Mouse (Mus musculus) neural tube, embryonic 11.5 days (tissue): Measurements from ENCODE around the gene Hook2. TPM values are rescaled to one million over a fixed set of nuclear protein-coding genes. Genes with fewer than 3 reads are reported as not detected.

Experiments used
- ATAC-seq: fragments of 200-750 bp; cut with Nextera tagmentation; 2 replicates; pipeline ENCODE4 v1.8.0; 2017; ENCODE audit warnings: moderate number of reproducible peaks, mild to moderate bottlenecking, moderate TSS enrichment, moderate library complexity; ENCODE audit not compliant: insufficient read depth, low FRiP score, low TSS enrichment
- DNase-seq: peaks from one replicate; pipeline ENCODE4 v3.0.0-alpha.2; 2015; ENCODE audit warnings: low spot score
- H3K27ac ChIP-seq: fragments of 300-500 bp; sonication (generic); 2 replicates; pipeline ENCODE4 v1.5.1; 2014; ENCODE audit warnings: low read depth, mild to moderate bottlenecking, low read length
- H3K27me3 ChIP-seq: fragments of 300-500 bp; sonication (generic); 2 replicates; pipeline ENCODE4 v1.6.1; 2014; ENCODE audit warnings: mild to moderate bottlenecking, low read length, mixed read lengths; ENCODE audit not compliant: control insufficient read depth, insufficient read depth
- H3K36me3 ChIP-seq: fragments of 300-500 bp; sonication (generic); 2 replicates; pipeline ENCODE4 v1.6.1; 2014; ENCODE audit warnings: mild to moderate bottlenecking, low read length, moderate library complexity, mixed read lengths; ENCODE audit not compliant: control insufficient read depth, insufficient read depth
- H3K4me1 ChIP-seq: fragments of 300-500 bp; sonication (generic); 2 replicates; pipeline ENCODE4 v1.6.1; 2014; ENCODE audit warnings: low read length, mixed read lengths; ENCODE audit not compliant: control insufficient read depth, insufficient read depth
- H3K4me2 ChIP-seq: fragments of 300-500 bp; sonication (generic); 2 replicates; pipeline ENCODE4 v1.6.1; 2014; ENCODE audit warnings: low read depth, mild to moderate bottlenecking, moderate library complexity
- H3K4me3 ChIP-seq: fragments of 300-500 bp; sonication (generic); 2 replicates; pipeline ENCODE4 v1.5.1; 2014; ENCODE audit warnings: low read depth, low read length
- H3K9ac ChIP-seq: fragments of 300-500 bp; sonication (generic); 2 replicates; pipeline ENCODE4 v1.6.1; 2014; ENCODE audit warnings: mild to moderate bottlenecking, low read length
- H3K9me3 ChIP-seq: fragments of 300-500 bp; sonication (generic); 2 replicates; pipeline ENCODE4 v1.6.1; 2016; ENCODE audit warnings: low read length; ENCODE audit not compliant: control insufficient read depth
- WGBS: fragments of 180-500 bp; shearing (Covaris S2); extraction: QIAGEN DNeasy Blood & Tissue Kit; methylation state at CpG from one replicate; pipeline ENCODE4 v1.1.7; 2014; 5-methylcytosine and 5-hydroxymethylcytosine counted together
- polyA plus RNA-seq: library from polyadenylated mRNA; unstranded; fragments of >200 nt; fragmentation: Nextera tagmentation; extraction: Ambion mirVana; gene quantifications from 2 replicates; pipeline ENCODE4 v1.2.1, GENCODE M21; 2014

Hook2 gene
- polyA plus RNA-seq, 1 experiment from 2014 or later: 12.9 TPM

DNA sequence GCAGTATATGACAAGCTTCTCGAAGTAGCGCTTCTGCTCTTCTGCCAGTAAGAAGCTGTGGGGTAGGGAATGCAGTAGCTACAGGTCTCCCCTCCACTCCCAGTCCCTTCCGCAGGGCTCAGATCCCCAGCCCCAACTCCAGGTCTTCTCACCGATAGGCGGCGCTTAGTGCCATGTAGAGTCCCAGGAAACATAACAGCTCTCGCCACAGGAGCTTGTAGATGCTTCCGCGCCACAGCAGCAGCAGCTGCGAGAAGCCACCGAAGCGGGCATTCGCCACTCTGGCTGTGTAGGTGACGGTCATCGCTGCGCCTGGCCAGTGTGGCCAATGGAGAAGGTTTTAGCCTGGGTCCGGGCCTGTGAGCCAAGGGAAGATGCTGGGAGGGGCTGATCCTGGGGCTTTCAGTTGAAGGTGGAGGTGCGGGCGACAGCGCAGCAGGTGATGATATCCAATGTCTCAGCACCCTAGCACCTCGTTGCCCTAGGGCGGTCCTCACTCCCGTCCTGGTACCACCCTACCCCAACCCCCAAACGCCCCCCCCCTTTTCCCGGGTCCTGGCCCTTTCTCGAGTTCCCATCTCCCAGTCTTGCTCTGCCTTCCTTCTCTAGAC lies 22.9 kb downstream of the Hook2 start:
- H3K4me1 ChIP-seq: no peaks in the 10 kb centered on the region
- H3K4me2 ChIP-seq: peak overlapping the region; percentile 55
- H3K36me3 ChIP-seq: peaks cover 1% of the 10 kb centered on the region
- WGBS: 7% methylated on average over 25 of the region's 26 CpGs
- no peaks in the 10 kb centered on the region for H3K9me3 ChIP-seq
- DNase-seq (peak; percentile 82), ATAC-seq (peak; percentile 50; the same call in 1 of the 2 replicates)
- H3K4me3 ChIP-seq: peak overlapping the region; percentile 21
- H3K27ac ChIP-seq: no peak overlapping the region
- H3K27me3 ChIP-seq: peaks cover 25% of the 10 kb centered on the region
- H3K9ac ChIP-seq: peak overlapping the region; percentile 44

- peaks cover 10% of the 10 kb centered on the region for H3K36me3 ChIP-seq
- peak within 1 kb of the TSS; percentile 55 for H3K4me2 ChIP-seq
- ATAC-seq: no peak
- no peak within 1 kb of the TSS for H3K27ac ChIP-seq
- WGBS: 56% methylated on average over 2 of the region's 2 CpGs
- no peaks in the 10 kb centered on the region for H3K9me3 ChIP-seq
- no peak for DNase-seq
- no peaks in the 10 kb centered on the region for H3K4me1 ChIP-seq
- peak within 1 kb of the TSS; percentile 44 for H3K9ac ChIP-seq
- H3K27me3 ChIP-seq: peaks cover 23% of the 10 kb centered on the region
- peak within 1 kb of the TSS; percentile 21 for H3K4me3 ChIP-seq
Measured at GRCm38 (mm10) chr8:85014431-85014830, 24.0 kb downstream of the Hook2 start, which contains the start of gene Best2. Gene Best2, minus strand, starts transcription at chr8:85014531.

GRCm38 (mm10) chr8:85016724-85017123 lies 26.3 kb downstream of the Hook2 start:
- Histone ChIP-seq H3K9ac (no peak overlapping the region), H3K9me3 (no peaks in the 10 kb centered on the region), H3K4me2 (no peak overlapping the region), H3K27ac (no peak overlapping the region), H3K36me3 (peaks cover 13% of the 10 kb centered on the region), H3K4me1 (no peaks in the 10 kb centered on the region), H3K4me3 (no peak overlapping the region), H3K27me3 (peaks cover 10% of the 10 kb centered on the region)
- ATAC-seq (no peak), DNase-seq (no peak)
- WGBS: 73% methylated on average over 10 of the region's 10 CpGs

DNA sequence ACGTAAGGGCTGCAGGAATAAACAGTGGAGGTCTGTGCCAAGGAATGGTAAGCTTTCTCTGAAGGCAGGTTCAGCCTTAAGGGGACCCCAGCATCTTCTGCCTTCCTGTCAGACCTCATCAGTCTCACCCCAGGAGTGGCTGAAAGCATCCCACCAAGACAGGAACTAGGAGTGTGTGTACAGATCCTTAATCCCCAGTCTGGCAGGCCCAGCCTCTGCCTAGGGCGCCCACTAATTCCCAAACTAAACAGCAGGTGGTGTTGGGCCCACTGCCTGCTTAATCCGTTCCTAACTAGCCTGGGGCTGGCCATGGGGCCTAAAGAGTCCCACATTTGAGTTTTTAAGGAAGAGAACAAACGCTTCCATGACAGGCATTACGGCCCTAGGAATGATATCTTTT lies 26.8 kb downstream of the Hook2 start:
- Histone ChIP-seq H3K36me3 (peaks cover 13% of the 10 kb centered on the region), H3K9ac (no peak overlapping the region), H3K27ac (no peak overlapping the region), H3K4me2 (no peak overlapping the region), H3K9me3 (no peaks in the 10 kb centered on the region), H3K4me1 (no peaks in the 10 kb centered on the region), H3K4me3 (no peak overlapping the region), H3K27me3 (peaks cover 9% of the 10 kb centered on the region)
- 52% methylated on average over 5 of the region's 5 CpGs for WGBS
- ATAC-seq: no peak
- no peak for DNase-seq

- Histone ChIP-seq H3K27me3 (no peaks in the 10 kb centered on the region), H3K4me1 (peaks cover 13% of the 10 kb centered on the region), H3K4me3 (no peak overlapping the region), H3K4me2 (no peak overlapping the region), H3K27ac (no peak overlapping the region), H3K9ac (no peak overlapping the region), H3K9me3 (no peaks in the 10 kb centered on the region), H3K36me3 (peaks cover 18% of the 10 kb centered on the region)
- ATAC-seq: no peak
- DNase-seq: no peak
- 96% methylated on average over 3 of the region's 3 CpGs for WGBS
Measured at GRCm38 (mm10) chr8:85021514-85022055, 31.2 kb downstream of the Hook2 start.

- H3K4me2 ChIP-seq: no peak overlapping the region; the same call in 1 of the 2 replicates
- H3K27me3 ChIP-seq: no peaks in the 10 kb centered on the region
- no peak overlapping the region for H3K27ac ChIP-seq
- H3K36me3 ChIP-seq: peaks cover 11% of the 10 kb centered on the region
- DNase-seq (no peak), ATAC-seq (no peak)
- peaks cover 23% of the 10 kb centered on the region for H3K4me1 ChIP-seq
- no peaks in the 10 kb centered on the region for H3K9me3 ChIP-seq
- no peak overlapping the region for H3K9ac ChIP-seq
- peak overlapping the region; percentile 90 for H3K4me3 ChIP-seq
- WGBS: 92% methylated on average over 3 of the region's 3 CpGs
Measured at GRCm38 (mm10) chr8:85023846-85024245, 33.4 kb downstream of the Hook2 start.

DNA sequence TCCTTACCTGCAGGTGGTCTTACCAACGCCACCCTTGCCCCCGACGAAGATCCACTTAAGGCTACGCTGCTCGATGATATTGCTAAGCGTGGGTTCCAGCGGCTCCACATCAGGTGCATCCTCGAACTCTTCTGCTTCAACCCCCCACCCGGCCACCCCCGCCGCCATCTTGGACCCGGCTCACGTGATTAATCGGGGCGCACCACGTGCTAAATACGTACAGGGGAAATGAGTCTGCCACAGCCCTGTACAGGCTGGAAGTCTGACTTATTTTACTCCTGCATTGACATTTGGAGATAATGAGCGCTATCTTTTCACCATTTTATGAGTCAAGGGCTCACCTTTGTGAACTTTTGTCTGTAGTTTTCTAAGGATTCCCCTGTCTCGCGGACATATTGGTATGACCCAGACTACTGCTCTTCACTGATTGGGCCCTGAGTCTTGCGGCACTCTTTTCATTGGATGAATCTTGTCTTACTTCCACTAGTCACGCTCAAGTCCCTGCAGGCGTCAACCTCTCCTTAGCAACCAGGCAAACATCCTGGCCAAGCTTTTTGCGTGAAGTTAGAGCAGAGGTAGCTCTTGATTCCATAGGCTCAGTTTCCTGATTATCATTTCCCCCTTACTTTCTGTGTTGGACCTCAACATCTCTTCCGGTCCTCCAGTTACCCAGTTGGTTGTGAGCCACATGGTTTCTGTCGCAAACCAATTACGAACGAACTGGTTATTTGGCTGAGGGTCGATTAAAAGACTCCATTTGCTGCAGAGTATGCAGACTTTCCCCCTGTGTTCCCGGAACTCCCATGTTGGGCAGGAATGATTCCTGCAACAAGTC lies 34.9 kb downstream of the Hook2 start, which contains the start of gene Asna1:
Gene Asna1 (minus strand): TSS at position 184 of the 835 bp plus-strand sequence.
- peak within 1 kb of the TSS; percentile 90 for H3K4me3 ChIP-seq
- peak; percentile 88 for ATAC-seq
- peak within 1 kb of the TSS; percentile 60 for H3K27ac ChIP-seq
- WGBS: 7% methylated on average over 30 of the region's 30 CpGs
- no peaks in the 10 kb centered on the region for H3K27me3 ChIP-seq
- H3K9ac ChIP-seq: peak within 1 kb of the TSS; percentile 85
- peak within 1 kb of the TSS; percentile 88 for H3K4me2 ChIP-seq
- DNase-seq: peak; percentile 89
- H3K36me3 ChIP-seq: peaks cover 13% of the 10 kb centered on the region
- H3K4me1 ChIP-seq: peaks cover 27% of the 10 kb centered on the region
- no peaks in the 10 kb centered on the region for H3K9me3 ChIP-seq

GRCm38 (mm10) chr8:85026670-85027515 lies 36.5 kb downstream of the Hook2 start, which contains the start of gene Trir:
Gene Trir, plus strand, starts transcription at chr8:85026823.
- 0% methylated on average over 68 of the region's 75 CpGs for WGBS
- Histone ChIP-seq H3K27me3 (no peaks in the 10 kb centered on the region), H3K4me2 (peak within 1 kb of the TSS; percentile 88), H3K4me1 (peaks cover 27% of the 10 kb centered on the region), H3K9ac (peak within 1 kb of the TSS; percentile 99), H3K36me3 (peaks cover 15% of the 10 kb centered on the region), H3K4me3 (peak within 1 kb of the TSS; percentile 100), H3K9me3 (no peaks in the 10 kb centered on the region), H3K27ac (peak within 1 kb of the TSS; percentile 67)
- DNase-seq (peak; percentile 97), ATAC-seq (peak; percentile 80)
